Mouse (Mus musculus): Measurements from ENCODE around the gene Abi3bp.

Abi3bp gene

GRCm38 (mm10) chr16:56477677-56478574 is at the start of gene Abi3bp:
Gene Abi3bp, plus strand, starts transcription at chr16:56477878.
- DNase-seq, result peak; percentile 65

- no peak for DNase-seq
These were observed 42.1 kb upstream of the Abi3bp start for GRCm38 (mm10) chr16:56435293-56436185.

- DNase-seq, result no peak
These were observed 37.4 kb upstream of the Abi3bp start for GRCm38 (mm10) chr16:56440243-56440642.

GRCm38 (mm10) chr16:56441113-56441512 is 36.6 kb upstream of the Abi3bp start:
- DNase-seq, result no peak

- no peak for DNase-seq
These were observed 35.9 kb upstream of the Abi3bp start for GRCm38 (mm10) chr16:56441658-56442344.

GRCm38 (mm10) chr16:56451482-56451881 is 26.2 kb upstream of the Abi3bp start:
- no peak for DNase-seq

GRCm38 (mm10) chr16:56451923-56452322 is 25.8 kb upstream of the Abi3bp start:
- peak; percentile 54 for DNase-seq

GRCm38 (mm10) chr16:56458052-56458754 is 19.5 kb upstream of the Abi3bp start:
- no peak for DNase-seq

- DNase-seq, result no peak
These were observed 4.5 kb upstream of the Abi3bp start for GRCm38 (mm10) chr16:56473160-56473559.

- no peak for DNase-seq
These were observed 2.0 kb upstream of the Abi3bp start for GRCm38 (mm10) chr16:56475676-56476075.

GRCm38 (mm10) chr16:56478575-56479191 is 1.0 kb downstream of the Abi3bp start:
- DNase-seq, result peak; percentile 64

- DNase-seq, result no peak
These were observed 5.8 kb downstream of the Abi3bp start for GRCm38 (mm10) chr16:56483466-56483865.

GRCm38 (mm10) chr16:56486461-56486860 is 8.8 kb downstream of the Abi3bp start:
- peak; percentile 81 for DNase-seq

- DNase-seq, result no peak
These were observed 13.2 kb downstream of the Abi3bp start for GRCm38 (mm10) chr16:56490861-56491260.

GRCm38 (mm10) chr16:56495266-56495665 is 17.6 kb downstream of the Abi3bp start:
- peak; percentile 44 for DNase-seq

GRCm38 (mm10) chr16:56496743-56497142 is 19.1 kb downstream of the Abi3bp start:
- no peak for DNase-seq

- no peak for DNase-seq
These were observed 21.0 kb downstream of the Abi3bp start for GRCm38 (mm10) chr16:56498680-56499079.

GRCm38 (mm10) chr16:56500441-56500840 is 22.8 kb downstream of the Abi3bp start:
- DNase-seq, result no peak

- no peak for DNase-seq
These were observed 23.4 kb downstream of the Abi3bp start for GRCm38 (mm10) chr16:56501101-56501500.

GRCm38 (mm10) chr16:56501513-56501912 is 23.8 kb downstream of the Abi3bp start:
- peak; percentile 88 for DNase-seq

GRCm38 (mm10) chr16:56502134-56502533 is 24.5 kb downstream of the Abi3bp start:
- no peak for DNase-seq

- peak; percentile 36 for DNase-seq
These were observed 26.3 kb downstream of the Abi3bp start for GRCm38 (mm10) chr16:56503941-56504340.
